Mouse (Mus musculus) stomach, postnatal 0 days (tissue): ENCODE data around the gene Dot1l.

Experiments
- CTCF ChIP-seq: IDR thresholded peaks from 2 replicates; pipeline ENCODE4 v1.5.1; 2016; ENCODE audit warnings: antibody characterized with exemption, low read depth, mild to moderate bottlenecking, moderate library complexity
- EP300 ChIP-seq: optimal IDR thresholded peaks from 2 replicates; pipeline ENCODE3; 2016; ENCODE audit warnings: antibody characterized with exemption

DNA sequence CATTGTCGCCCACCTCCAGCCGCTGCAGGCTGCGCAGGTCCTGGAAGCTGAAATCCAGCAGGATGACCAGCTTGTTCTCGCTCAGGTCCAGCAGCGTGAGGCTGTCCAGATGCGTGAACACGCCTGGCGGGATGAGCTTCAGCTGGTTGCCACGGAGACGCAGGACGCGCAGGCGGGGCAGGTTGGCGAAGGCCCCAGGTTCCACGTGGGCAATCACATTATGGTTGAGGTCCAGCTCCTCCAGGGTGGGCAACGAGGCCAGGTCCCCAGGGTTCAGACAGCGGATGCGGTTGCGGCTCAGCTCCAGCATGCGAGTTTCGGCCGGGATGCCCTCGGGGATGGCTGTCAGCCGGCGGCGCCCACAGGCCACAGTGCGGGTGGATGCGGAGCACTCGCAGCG is 80.6 kb downstream of the Dot1l start:
- no peak for TF ChIP-seq CTCF
- no peak for TF ChIP-seq EP300
